Mouse (Mus musculus) layer of hippocampus, postnatal 14 days (tissue): ENCODE measurements around the gene Nfx1. TPM values are rescaled to one million over a fixed set of nuclear protein-coding genes. Genes with fewer than 3 reads are reported as not detected.
"Not testable (repeated sequence)": the region's sequence is repeated elsewhere in the genome, so short reads cannot be mapped to it uniquely, and the experiment has no call there.

Experiments
- DNase-seq, 2 experiments: peaks; one replicate each; pipeline ENCODE4 v3.0.0; 2021 to 2022; ENCODE audit warnings: low spot score in 2 of 2, mixed read lengths in 1 of 2
- long read RNA-seq, 2 experiments: library from polyadenylated mRNA; stranded (forward); transcript quantifications; one replicate each; pipeline ENCODE4 v2.0.0; 2021
- total RNA-seq, 2 experiments: library from RNA; stranded (reverse); gene quantifications; 2 replicates each; pipeline ENCODE4 v1.2.3; 2021

Nfx1 gene
- 10 to 100 TPM; 59.1 to 61.6 TPM for total RNA-seq
- long read RNA-seq, experiment 1, full-length matches to known transcripts = 27 of 39 reads
- long read RNA-seq, experiment 1, partial matches to known transcripts = 5 of 39 reads
- long read RNA-seq, experiment 1, other reads (novel, unspliced or antisense) = 7 of 39 reads
- long read RNA-seq, experiment 2, full-length matches to known transcripts = 38 of 56 reads
- long read RNA-seq, experiment 2, partial matches to known transcripts = 8 of 56 reads
- long read RNA-seq, experiment 2, other reads (novel, unspliced or antisense) = 10 of 56 reads

DNA sequence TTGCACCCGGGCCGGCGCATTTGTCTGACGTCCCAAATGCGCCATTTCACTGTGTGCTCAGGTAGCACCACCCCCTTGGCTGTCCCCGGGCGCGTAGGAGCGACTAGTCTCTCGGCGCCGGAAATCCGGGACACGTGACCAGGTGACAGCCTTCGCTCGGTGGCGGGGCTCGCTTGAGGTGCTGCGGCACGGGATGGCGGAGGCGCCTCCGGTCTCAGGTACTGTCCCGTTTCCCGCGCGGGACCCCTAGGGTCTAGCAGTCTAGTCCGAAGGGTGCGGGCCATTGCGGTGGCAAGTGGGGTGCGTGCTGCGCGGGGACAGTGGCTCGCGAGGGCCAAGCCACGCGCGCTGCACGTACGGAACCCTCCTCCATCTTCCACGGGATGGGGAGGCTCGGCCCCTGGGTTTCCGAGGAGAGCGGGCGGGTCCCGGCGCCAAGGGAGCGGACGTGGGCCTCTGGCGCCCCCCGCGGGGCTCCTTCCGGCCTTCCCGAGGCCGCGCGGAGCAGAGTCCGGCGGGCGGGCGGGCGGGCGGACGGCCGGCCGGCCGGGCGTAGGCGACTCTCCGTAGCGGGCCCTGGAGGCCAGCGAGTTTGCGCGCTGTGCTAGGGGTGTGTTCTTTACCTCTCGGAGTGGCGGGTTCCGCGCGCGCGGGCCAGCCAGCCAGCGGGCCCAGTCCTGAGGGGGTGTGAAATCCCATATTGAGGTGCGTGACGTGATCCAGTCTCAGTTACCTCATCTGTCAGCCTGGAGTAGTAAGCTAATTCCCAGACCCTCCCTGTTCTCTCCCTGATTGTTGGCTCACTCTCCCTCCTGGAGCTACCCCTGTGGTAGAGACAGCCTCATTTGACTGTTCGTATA, at the start of gene Nfx1:
Gene Nfx1, plus strand, starts transcription at position 65 of the 860 bp plus-strand sequence.
- peak; percentile 94 to 96 for DNase-seq

DNA sequence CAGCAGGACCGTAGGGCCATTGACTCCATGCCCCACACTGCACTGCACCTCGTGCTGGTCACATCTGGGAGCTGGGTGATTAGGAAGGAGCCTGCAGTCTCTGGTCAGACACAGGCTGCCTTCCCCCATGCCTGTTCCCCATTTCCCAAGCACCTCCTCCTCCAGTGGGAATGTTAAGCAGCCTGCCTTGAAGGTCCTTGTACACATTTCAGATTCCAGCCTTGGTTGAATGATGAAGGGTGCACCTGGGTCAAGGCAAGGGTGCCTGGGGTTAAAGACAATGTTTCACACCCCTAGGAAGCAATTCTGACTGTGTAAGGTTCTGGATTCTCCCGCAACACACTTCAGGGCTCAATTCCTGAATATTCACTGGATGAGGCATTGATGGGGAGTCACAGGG, 49.4 kb upstream of the Nfx1 start:
- DNase-seq = no peak

DNA sequence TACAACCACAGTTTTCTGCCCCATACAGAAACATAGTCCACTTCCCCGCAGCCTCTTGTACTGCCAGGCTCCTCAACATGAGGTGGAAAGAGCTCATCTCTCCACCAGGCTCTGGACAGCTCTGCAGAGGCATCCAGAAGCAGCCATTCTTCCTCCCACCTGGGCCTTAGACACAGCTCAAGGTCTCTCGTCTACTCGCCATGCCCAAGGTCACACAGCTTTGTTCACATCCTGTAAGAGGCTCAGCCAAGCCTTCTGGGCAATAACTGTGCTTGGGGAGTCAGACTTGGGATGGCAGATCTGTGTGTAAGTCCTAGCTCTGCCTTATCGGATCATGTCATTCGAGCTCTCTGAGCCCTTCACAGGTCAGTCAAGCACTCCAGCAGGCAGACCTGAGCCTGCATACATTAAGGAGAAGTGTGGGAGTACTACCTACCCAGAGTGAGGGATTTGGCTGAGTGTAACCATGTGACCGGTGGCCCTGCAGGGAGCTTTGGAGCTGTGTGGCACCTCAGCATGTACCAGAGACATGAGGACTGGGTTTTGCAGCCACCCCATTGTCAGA, 47.5 kb upstream of the Nfx1 start:
- DNase-seq = no peak

DNA sequence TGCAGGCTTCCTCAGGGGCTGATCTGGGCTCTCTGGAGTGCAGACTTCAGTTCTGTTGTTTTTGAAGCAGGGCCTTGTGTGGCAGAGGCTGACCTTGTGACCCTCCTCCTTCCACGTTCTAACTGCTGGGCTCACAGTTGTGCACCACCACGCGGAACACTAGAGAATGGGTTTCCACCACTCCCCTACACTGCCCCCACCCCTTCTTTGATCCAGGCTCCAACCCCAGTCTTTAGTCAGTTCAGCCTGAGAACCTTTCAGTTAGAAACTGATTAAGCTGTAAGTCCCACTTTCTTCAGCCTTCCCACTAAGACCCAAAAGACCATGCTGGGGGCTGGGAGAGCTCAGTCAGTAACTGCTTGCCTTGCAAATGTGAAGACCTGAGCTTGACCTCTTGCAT, 45.1 kb upstream of the Nfx1 start:
- no peak for DNase-seq

DNA sequence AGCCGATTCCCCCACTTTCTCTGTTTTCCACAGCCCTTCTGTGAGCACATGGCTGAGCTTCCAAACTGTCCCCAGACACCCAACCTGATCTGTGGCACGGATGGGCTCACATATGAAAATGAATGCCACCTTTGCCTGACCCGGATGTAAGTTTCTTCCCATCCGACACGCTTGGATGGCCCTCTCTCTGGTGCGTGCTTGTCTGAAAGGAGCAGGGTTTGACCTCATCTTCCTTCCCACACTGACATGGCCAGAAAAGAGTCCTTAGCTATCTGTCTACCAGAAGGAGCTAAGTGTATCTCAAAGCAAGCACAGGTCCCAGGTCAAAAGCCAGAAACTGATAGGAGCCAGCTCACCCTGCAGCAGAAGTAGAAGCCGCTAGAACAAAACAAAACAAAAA, 41.7 kb upstream of the Nfx1 start:
- DNase-seq = no peak

DNA sequence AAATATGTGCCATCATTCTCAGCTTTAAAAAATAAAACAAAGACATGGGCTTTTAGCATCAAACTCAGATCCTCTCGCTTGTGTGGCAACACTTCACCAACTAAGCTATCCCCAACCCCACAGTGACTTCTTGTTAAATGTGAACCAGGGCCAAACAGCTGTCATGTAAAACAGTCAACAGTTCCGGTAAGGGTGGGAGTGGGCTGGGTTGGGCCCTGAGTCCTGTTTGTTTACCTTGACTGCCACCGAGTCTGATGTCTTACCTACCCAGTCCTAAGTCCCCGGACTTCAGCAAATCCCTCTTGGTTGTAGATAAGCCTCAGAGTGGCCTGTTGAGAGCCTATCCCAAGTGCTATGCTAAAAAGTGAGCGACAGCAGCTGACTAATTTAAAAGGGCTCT, 37.0 kb upstream of the Nfx1 start:
- DNase-seq = no peak

DNA sequence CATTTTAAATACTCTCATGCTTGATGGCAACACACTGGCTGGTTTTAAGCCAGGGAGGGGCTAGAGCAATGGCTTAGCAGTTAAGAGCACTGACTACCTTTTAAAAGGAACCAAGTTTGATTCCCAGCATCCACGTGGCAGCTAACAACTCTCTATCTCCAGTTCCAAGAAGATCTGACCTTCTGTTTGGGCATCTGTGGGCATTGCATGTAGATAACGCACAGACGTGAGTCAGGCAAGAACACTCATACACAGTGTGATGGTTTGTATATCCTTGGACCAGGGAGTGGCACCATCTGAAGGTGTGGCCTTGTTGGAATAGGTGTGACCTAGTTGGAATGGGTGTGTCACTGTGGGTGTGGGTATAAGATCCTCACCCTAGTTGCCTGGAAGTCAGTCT, 36.3 kb upstream of the Nfx1 start:
- not testable (repeated sequence) for DNase-seq

DNA sequence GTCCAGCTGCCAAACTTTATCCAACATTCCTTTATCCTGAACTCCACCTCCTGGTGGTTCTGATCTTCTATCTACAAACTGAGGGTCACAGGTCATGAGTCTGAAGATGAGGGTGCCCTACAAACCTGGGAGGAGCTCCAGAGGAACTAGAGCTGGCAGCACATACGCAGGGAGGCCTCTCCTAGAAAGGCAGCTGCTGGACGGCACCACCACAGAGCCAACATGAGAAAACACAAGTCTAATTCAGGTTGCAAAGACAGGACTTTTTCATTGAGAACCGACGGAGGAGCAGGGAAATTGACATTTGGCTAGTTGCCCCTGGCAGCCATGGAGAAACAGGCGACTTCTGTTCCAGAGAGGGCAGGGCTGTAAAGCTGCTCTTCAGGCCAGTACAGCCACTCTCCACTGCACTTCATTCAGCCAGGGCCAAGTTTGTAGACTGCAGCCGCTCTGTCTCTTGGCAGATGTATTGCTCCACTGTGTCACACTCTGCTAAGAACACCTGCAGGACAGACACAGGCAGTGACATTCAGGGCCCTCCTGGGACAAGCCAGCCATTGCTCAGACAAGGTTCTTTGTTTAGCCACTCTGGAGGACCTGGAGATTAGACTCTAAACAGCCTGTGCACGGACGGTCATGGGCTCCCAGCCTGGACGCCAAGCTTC, 34.4 kb upstream of the Nfx1 start:
- DNase-seq = peak; percentile 61 to 80

DNA sequence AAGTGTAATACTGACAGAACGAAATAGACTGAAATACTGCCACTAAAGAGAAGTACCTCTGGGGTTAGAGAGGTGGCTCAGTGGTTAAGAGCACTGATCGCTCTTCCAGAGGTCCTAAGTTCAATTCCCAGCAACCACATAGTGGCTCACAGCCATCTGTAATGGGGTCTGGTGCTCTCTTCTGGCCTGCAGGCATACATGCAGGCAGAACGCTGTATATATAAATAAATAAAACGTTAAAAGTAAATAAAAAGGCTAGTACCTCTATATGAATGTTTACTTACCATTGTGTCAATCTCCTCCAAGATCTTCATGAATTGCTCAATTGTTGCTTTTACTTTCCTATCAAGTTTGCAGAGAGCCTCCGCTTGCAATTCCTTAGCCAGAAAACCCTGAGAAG, 31.9 kb upstream of the Nfx1 start:
- no peak for DNase-seq

DNA sequence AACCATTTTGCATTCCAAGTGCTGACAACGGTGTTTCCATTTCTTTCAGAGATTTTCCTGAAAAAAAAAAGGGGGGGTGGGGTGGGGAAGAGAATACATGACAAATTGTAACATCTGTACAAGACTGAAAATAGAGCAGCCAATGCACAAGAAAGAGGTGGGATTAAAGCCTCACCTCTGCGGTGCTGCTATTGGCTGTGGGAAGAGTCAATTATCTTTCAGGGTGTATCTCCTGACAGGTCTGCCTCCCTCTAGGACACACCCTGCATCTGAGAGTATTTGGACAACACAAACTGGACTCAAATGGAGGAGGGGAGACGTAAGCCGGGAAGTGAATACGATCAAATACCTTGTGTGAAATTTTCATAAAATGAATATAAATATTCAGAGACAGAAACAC, 27.1 kb upstream of the Nfx1 start:
- no peak for DNase-seq

DNA sequence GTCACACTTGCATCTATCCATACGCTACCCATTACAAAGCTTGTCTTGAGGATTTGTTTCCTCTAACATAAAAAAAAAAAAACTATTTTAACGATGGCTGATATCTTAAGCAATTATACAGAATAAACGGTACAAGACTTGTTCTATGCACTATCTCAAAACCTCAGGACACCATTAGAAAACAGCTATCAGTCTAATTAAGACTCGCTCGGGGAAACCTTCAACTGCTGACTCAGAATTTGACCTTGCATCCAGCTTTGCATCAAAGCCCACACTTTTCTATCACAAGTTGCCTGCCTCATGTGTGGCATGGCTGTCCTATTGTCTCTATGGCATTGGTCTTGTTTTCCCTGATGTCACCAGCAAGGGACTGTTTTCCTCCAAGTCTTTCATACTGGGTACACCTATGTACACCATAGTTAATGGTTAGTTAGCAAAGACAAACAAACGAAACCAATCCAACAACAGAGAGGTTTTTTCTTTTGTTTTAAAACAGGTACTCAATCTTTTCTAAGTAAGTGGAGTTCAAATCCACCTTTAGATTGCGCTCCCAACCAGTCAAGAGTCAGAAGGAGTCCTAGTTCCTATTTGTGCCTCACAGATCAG, 24.1 kb upstream of the Nfx1 start:
- no peak for DNase-seq

DNA sequence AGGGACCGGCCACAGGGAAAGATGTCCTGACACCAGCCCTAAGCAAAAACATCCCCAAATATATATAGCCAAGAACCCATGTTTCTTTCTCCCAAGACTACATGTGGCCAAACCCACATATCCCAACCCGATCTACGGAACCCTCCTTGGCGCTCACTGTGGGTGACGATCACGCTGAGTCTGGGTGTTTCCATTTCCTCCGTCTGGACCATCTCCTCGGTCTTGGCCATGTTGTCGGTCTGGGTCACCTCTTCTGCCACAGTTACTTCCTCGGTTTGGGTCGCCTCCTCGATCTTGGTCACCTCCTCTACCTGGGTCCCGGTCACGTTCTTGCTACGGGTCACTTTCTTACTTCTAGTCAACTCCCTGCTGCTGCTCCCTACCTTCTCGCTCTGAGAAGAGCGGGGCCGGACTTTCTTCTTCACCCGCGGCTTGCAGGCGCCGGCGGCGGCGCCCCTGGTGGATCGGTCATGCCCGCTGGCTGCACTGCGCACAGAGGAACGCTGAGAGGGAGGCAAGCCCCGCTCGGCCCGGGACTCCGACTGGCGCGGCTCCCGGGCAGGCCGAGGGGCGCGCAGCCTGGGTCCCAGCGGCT, 23.0 kb upstream of the Nfx1 start:
- DNase-seq = no peak

DNA sequence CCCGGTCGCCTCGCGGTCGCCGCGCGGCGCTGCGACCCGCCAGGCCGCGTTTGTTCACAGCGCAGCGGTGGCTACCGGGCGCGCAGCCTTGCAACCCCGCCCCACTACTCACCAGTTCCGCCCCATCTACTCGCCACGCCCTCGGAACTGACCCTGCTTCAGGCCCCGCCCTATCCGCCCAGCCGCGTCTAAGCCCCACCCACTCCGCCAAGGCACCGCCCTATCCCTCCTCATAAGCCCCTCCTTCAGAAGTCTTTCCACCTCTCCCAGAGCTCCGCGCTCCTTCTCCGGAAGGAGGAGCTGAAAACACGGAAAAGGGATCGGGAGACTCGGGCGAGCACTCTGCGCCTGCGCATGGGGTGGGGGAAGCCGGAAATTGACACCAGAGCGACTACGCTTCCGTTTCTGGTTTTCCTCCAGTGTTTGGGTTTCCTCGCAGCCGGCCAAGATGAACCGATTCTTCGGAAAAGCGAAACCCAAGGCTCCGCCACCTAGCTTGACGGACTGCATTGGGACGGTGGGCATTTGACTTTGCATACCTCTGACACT, 22.5 kb upstream of the Nfx1 start, which contains the start of the genes Bag1 and Chmp5:
Gene Bag1, minus strand, starts transcription at position 135 of the 549 bp plus-strand sequence.
Gene Chmp5, plus strand, starts transcription at position 248 of the 549 bp plus-strand sequence.
- DNase-seq = peak; percentile 97 to 99

DNA sequence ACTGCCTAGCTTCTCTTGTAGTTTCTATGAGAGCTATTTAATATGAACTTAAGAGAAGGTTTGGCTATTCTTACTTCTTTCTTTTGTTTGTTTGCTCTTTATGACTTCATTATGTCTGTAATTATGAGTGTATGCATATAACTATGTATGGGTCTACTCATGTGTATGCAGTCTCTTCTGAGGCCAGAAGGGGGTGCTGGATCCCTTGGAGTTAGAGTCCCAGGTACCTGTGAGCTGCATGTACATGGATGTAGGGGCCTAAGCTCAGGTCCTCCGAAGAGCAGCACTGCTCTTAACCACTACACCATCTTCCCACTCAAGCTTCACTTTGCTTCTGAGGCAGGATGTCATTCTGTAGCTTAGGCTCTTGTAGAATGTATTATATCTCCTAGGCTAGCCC, 17.2 kb upstream of the Nfx1 start:
- DNase-seq = no peak

DNA sequence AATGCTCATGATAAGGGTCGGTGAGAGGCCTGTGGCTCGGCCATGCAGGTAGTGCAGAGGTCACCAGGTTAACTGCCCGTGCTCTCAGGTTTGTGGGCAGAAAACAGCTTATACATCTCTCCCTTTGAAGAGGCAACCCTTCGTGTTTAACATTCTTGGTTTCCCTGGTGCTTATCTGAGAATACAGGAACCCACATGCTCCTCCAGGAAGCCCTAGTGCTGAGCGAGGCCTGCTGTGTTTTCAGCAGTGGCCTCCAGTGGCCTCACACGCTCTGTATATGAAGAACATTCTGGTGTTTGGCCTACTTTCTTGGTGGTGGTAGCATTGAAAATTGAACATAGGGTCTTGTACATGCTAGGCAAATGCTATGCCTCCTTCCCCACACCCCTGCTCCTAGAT, 14.8 kb upstream of the Nfx1 start:
- DNase-seq = no peak

DNA sequence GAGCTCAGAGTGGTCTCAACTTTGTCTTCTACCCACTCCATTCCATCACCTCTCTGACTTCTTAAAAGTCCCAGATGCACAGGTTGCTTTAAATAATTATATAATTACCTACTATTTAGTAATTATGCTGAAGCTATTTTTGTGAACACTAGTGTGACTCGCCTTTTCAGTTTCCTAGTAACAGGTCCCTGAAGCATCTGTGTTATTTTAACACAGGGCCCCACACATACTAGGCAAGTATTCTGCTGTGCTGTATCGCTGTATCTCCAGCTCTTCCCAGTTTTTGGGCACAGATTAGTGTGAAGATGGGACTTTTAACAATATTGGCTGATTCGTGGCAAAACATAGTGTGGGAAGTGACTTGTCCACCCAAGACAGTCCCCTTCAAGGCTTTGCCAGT, 7.2 kb upstream of the Nfx1 start:
- peak in 1 of 2 experiments; percentile 37 for DNase-seq

DNA sequence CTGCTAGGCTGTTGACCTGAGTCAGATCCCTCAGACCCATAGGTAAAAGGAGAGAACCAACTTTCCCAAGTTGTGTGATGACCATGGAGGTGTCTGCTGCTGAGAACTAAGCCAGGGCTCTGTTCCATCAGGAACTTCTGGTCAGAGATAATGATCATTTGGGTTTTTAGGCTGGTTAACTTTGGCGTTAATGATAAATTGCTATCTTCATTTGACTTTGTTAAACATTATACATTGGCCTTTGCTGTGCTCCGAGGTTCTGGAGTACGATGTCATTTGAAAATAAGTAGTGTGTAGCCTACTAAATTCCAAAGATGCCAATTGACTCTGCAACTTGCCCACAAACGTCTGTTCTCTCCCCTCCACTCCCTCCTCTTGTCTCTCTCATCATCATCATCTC, 1.5 kb upstream of the Nfx1 start:
- no peak for DNase-seq

DNA sequence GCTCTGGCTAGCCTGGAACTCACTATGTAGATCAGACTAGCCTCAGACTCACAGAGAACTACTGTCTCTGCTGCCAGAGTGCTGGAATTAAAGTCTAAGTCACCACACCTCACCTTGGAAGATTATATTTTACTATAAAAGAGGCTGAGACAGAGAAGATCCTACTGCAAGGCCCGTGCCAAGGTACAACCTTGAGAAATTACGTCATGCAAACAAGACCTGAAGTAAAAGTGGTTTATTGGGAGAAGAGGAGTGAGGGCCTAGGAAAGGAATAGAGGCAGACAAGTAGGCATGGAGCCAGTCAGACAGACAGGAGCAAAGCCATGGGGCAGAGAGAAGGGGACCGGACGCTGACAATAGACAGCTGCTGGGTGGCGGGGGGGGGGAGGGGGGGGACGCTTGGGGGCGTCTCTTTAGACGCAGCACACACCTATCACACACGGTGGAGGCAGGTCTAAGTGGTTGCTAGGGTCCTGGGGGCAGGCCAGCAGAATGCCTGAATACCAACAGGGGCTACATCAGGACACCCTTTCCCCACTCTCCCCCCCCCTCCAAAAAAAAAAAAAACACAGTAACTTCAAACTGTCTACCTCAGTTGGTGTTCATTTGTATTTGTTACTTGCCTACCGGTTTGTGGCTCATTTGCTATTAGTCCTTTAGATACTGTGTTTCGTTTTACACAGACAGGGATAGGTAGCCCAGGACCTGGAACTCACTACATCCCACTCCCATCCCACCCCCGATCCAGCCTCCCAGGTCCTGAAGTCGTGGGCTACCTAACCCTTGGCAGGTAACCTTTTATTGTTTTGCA, 720 bp upstream of the Nfx1 start:
- no peak for DNase-seq

DNA sequence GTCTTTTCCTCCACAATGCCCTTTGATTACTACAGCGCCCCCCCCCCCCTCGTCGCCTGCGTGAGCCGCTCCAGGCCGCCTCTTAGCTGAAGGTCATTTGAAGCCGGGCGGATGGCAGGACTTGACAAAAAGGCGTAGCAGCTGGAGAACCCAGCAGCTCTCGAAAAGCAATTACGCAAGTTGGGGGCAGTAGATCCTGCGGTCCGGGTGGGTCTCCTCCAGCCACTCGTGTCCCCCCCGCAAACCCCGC, 189 bp upstream of the Nfx1 start:
- DNase-seq = no peak

DNA sequence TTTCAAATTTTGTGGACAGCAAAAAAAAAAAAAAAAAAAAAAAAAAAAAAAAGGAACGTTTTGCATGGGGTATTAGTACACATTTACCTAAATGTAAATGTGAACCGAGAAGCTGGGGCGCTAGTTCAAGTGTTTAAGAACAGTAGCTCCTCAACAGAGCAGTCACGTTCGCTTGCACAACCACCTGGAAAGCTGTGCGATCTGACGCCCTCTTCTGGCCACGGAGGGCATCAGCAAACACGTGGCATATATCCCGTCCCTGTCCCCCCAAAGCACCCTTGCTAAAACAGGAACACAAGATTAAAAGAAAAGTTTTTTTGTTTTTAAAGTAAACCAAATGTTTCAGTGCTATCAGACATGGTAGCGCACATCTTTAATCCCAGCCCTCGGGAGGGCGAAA, 1.0 kb downstream of the Nfx1 start:
- peak in 1 of 2 experiments; percentile 40 for DNase-seq
